Mouse (Mus musculus) adrenal gland, postnatal 4 days (tissue): Measurements from ENCODE around the gene Atp11b. TPM values are rescaled to one million over a fixed set of nuclear protein-coding genes. Genes with fewer than 3 reads are reported as not detected.

Source experiments
- DNase-seq, 2 experiments: peaks; one replicate each; pipeline ENCODE4 v3.0.0; 2021 to 2022; ENCODE audit warnings: low spot score in 2 of 2, mixed read lengths in 2 of 2
- long read RNA-seq, 2 experiments: library from polyadenylated mRNA; stranded (forward); transcript quantifications; one replicate each; pipeline ENCODE4 v2.0.0; 2021
- total RNA-seq, 2 experiments: library from RNA; stranded (reverse); gene quantifications; 2 replicates each; pipeline ENCODE4 v1.2.3; 2021

Gene Atp11b
- 10 to 100 TPM; 41.2 to 47.2 TPM for total RNA-seq
- long read RNA-seq, experiment 1, full-length matches to known transcripts, result 2 of 2 reads
- long read RNA-seq, experiment 1, partial matches to known transcripts, result 0 of 2 reads
- long read RNA-seq, experiment 1, other reads (novel, unspliced or antisense), result 0 of 2 reads
- long read RNA-seq, experiment 2, full-length matches to known transcripts, result 14 of 20 reads
- long read RNA-seq, experiment 2, partial matches to known transcripts, result 1 of 20 reads
- long read RNA-seq, experiment 2, other reads (novel, unspliced or antisense), result 5 of 20 reads

- peak; percentile 75 to 78 for DNase-seq
Observed at GRCm38 (mm10) chr3:35753825-35754767, at the start of gene Atp11b. Atp11b (plus strand) TSS chr3:35754106.

GRCm38 (mm10) chr3:35704328-35704613 lies 49.6 kb upstream of the Atp11b start:
- no peak for DNase-seq

- DNase-seq, result no peak
Observed at GRCm38 (mm10) chr3:35719531-35720205, 34.2 kb upstream of the Atp11b start.

GRCm38 (mm10) chr3:35720801-35721200 lies 33.1 kb upstream of the Atp11b start:
- no peak for DNase-seq

DNA sequence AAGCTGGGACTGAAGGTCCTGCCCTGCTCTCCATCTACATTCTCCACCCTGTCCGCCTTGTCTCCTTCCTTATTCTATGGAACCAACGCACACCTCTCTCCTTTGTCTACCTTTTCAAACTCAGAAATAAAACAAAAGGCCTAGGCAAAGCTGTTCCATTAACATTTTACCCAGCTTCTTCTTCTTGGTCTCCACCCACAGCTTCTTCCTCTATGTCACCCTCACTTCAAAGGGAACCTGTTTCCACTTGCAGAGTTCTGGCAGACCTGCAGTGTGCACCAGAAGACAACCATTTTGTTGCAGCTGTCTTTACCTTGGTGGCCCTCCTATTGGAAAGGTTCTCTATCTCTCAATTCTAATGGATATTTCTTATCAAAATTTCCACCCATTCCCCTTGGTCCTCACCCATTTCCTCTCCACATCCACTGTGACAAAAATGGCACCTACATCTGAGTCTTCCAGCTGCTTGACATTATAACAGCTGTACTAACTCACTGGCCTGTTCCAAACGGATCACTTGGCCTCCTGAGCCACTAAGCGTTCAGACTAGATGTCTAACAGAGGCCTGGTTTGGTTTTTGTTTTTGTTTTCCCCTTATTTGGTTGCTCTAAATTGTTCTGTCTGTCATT lies 32.0 kb upstream of the Atp11b start:
- no peak for DNase-seq

GRCm38 (mm10) chr3:35722811-35723210 lies 31.1 kb upstream of the Atp11b start:
- DNase-seq, result no peak

DNA sequence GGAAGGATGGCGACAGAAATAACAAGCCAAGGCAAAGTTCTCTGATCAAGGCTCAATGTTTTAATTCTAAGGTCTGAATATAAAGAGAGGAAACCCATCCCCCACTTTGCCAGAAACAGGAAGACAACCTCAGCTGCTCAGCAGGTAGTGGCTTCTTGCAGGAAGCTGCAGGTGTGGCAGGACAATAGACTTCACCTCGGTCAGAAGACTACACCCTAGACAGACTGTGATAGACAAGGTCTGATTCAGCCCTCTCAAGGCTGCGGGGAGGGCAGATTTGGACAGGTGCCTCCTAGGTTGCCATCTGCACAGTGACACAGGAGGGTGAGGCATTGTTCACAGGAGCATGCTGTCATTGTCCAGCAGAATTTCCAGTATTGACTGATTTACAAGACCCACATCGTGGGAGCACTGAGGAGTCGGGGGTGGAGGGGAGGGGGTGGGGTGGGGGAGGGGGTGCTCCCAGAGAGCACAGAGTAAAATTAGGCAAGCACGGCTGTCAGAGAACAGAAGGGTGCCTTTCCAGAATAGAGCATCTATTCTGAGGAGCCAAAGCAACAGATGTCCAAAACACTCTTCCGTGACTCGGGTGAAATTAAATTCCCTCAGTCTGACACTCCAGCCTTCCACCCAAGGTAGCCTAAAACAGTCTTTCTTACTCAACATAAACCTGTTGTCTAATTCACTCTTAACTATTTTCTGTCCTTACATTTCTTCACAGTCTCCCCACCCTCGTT lies 30.2 kb upstream of the Atp11b start:
- DNase-seq, result no peak

GRCm38 (mm10) chr3:35725096-35725495 lies 28.8 kb upstream of the Atp11b start:
- DNase-seq, result no peak

DNA sequence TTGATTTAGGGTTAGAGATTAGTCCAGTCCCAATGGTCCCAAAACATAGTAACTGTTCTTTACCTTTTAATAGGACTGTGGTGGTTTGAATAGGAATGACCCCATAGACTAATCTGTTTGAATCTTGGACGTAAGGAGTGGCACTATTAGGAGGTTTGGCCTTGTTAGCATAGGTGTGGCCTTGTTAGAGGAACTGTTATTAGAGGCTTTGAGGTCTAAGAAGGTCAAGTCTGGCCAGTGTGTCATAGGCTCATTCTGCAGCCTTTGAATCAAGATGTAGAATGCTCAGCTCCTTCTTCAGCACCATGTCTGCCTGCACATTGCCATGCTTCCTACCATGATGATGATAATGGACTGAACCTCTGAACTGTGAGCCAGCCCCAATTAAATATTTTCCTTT lies 27.0 kb upstream of the Atp11b start:
- DNase-seq, result no peak

GRCm38 (mm10) chr3:35729490-35729889 lies 24.4 kb upstream of the Atp11b start:
- no peak for DNase-seq

GRCm38 (mm10) chr3:35731981-35732777 lies 21.7 kb upstream of the Atp11b start:
- no peak for DNase-seq

- no peak for DNase-seq
Observed at GRCm38 (mm10) chr3:35732778-35733147, 21.1 kb upstream of the Atp11b start.

- no peak for DNase-seq
Observed at GRCm38 (mm10) chr3:35734509-35734908, 19.4 kb upstream of the Atp11b start.

- DNase-seq, result no peak
Observed at GRCm38 (mm10) chr3:35738071-35738470, 15.8 kb upstream of the Atp11b start.

DNA sequence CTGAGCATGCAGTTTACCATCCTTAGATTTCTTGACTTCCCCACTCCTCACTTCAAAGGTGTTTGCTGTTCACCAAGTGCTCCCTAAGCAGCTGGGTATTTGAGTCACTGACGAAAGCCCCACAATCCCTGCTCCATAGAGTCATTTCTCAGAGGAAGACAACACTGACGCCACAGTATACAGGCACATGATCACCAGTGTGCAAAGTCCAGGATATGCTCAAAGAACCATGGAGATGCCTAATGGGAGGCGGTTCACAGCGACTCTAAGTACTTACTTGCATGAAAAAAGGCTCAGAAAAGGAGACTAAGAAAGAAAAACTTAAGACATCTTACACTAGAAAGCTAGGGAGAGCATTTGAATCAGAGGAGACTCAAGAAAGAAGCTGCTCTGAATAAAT lies 8.9 kb upstream of the Atp11b start:
- DNase-seq, result no peak

DNA sequence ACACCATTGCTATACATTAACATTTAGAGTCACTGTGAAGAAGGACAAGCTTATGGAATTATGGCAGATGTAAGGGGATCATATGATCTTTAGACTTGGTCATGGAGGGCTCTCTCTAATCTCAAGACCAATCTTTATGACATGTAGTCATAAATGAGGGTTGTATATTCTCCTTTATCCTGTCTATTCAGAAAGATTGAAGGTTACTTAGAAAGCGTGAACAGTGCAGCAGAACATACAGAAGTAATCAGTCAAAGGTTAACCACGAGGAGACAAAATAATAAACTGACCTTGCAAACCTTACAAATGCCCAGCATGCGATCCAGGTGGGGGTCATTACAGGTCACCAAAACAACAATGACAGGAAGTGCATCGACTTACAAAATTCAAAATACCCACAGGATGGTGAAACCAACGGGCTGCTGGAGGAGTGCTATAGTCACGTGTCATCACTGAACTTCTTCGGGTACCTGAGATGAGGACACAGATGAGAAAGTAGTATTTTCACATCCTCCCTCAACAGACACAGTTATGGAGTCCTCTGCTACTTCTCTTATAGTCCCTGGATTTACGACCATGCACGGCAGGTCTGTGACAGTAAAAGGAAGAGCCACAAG lies 7.0 kb upstream of the Atp11b start:
- no peak for DNase-seq

GRCm38 (mm10) chr3:35750286-35750685 lies 3.6 kb upstream of the Atp11b start:
- no peak for DNase-seq

- no peak for DNase-seq
Observed at GRCm38 (mm10) chr3:35751724-35752123, 2.2 kb upstream of the Atp11b start.

- no peak for DNase-seq
Observed at GRCm38 (mm10) chr3:35762735-35763134, 8.8 kb downstream of the Atp11b start.
